Mouse (Mus musculus): ENCODE data around the gene Ralb.

DNA sequence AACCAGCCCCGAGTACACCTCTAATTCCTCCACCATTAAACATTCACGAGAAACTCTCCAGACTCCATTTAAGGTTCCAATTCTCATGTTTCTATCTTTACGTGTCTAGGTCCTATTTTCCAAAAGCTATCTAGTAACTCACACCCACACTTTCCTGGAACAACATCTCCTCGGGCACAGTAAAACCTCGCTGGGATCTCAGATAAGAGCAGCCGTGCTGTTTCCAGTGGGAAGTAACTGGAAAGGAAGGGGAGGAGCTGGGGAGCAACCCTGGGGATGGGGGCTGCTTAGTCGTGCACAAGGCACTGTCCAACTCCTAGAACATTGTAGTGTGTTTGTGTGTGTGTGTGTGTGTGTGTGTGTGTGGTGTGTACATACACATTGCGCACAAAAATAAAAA is 2.7 kb downstream of the Ralb start:
- no peak for TF ChIP-seq POLR2A (IDR thresholded peaks at IDR 0.05; ENCODE audit: borderline replicate concordance, extremely low read depth, insufficient read depth, insufficient read length, poor library complexity, severe bottlenecking)
- no peak for TF ChIP-seq CTCF (IDR thresholded peaks at IDR 0.05; ENCODE audit: borderline replicate concordance, extremely low read depth, insufficient read depth, insufficient read length)
